In the genomic region with DNA sequence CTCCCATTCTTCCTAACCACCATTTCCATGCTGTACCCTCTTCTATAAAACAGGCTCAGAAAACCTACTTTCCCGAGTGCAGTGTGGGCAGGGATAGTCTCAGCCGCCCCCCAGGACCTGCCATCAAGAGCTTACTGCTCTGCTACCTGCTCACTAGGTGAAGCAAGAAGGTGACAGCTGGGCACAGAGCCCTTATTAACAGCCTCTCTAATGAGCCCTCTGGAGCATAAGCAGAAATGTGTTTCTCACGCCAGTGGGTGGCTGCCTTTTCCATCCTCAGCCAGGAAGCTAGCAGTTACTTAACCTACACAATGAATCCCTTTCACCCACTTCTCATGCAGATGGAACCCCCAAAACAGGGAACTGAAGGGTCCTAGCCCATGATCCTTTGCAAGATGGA, we compare ENCODE assay signal across 25 mouse cellular contexts.
DNase-seq lines count a peak whose midpoint lies in the region; ATAC-seq lines count a peak whose summit lies in the region.
"Had no signal": no experiment of that assay in that cellular context is flagged by ENCODE, and none has a peak within 500 bp of the region (broad histone marks: within the 10 kb centered on the region; RNA-seq: fewer than 3 reads in every experiment).

No protein-coding gene starts in this region.

- no peak for ATAC-seq in forebrain, embryonic 11.5 days (replicated peaks; ENCODE audit: low FRiP score)
- ATAC-seq in forebrain, embryonic 15.5 days (replicated peaks), result no peak
- 0 out of 2 replicates have a peak, but pooled peaks have one; percentile 39 for ATAC-seq in embryonic facial prominence, embryonic 15.5 days (ENCODE audit: insufficient number of reproducible peaks, low FRiP score, low TSS enrichment, low read depth)
- no peak for ATAC-seq in midbrain, embryonic 15.5 days (replicated peaks)
- no peak for ATAC-seq in midbrain, embryonic 11.5 days (ENCODE audit: low FRiP score)
- ATAC-seq: CD4-positive, CD25-positive, alpha-beta regulatory T cell, adult 4 months; forebrain, embryonic 13.5 days; liver, postnatal 0 days had no signal

- H3K4me3 ChIP-seq in forebrain, embryonic 11.5 days (ENCODE audit: low read depth, low read length), result no peak overlapping the region
- no peak overlapping the region for H3K4me3 ChIP-seq in forebrain, embryonic 15.5 days
- H3K4me3 ChIP-seq in embryonic facial prominence, embryonic 15.5 days (replicated peaks), result no peak overlapping the region
- H3K4me3 ChIP-seq in midbrain, embryonic 15.5 days, result no peak overlapping the region
- H3K4me3 ChIP-seq in midbrain, embryonic 11.5 days (ENCODE audit: low read depth, low read length), result no peak overlapping the region
- H3K4me3 ChIP-seq: erythroblast, embryonic 14.5 days; forebrain, embryonic 13.5 days; hindbrain, embryonic 12.5 days; left cerebral cortex, adult 2 months; stomach, embryonic 15.5 days had no signal

- no peaks in the 10 kb centered on the region for H3K4me1 ChIP-seq in forebrain, embryonic 11.5 days (replicated peaks; ENCODE audit: control insufficient read depth, insufficient read depth, low read length)
- no peaks in the 10 kb centered on the region for H3K4me1 ChIP-seq in forebrain, embryonic 15.5 days
- no peaks in the 10 kb centered on the region for H3K4me1 ChIP-seq in embryonic facial prominence, embryonic 15.5 days
- H3K4me1 ChIP-seq in midbrain, embryonic 15.5 days, result no peaks in the 10 kb centered on the region
- H3K4me1 ChIP-seq in midbrain, embryonic 11.5 days (ENCODE audit: control insufficient read depth, insufficient read depth, low read length), result no peaks in the 10 kb centered on the region
- H3K4me1 ChIP-seq: forebrain, embryonic 13.5 days; hindbrain, embryonic 12.5 days; stomach, embryonic 15.5 days had no signal

- no peaks in the 10 kb centered on the region for H3K9me3 ChIP-seq in forebrain, embryonic 11.5 days (ENCODE audit: control insufficient read depth, low read length)
- H3K9me3 ChIP-seq in forebrain, embryonic 15.5 days, result no peaks in the 10 kb centered on the region
- H3K9me3 ChIP-seq in embryonic facial prominence, embryonic 15.5 days (replicated peaks), result no peaks in the 10 kb centered on the region
- no peaks in the 10 kb centered on the region for H3K9me3 ChIP-seq in midbrain, embryonic 15.5 days
- H3K9me3 ChIP-seq in midbrain, embryonic 11.5 days (ENCODE audit: control insufficient read depth, low read length), result no peaks in the 10 kb centered on the region
- H3K9me3 ChIP-seq: forebrain, embryonic 13.5 days; hindbrain, embryonic 12.5 days; stomach, embryonic 15.5 days had no signal

- H3K27ac ChIP-seq in forebrain, embryonic 11.5 days (ENCODE audit: low read depth, low read length), result no peak overlapping the region
- no peak overlapping the region for H3K27ac ChIP-seq in forebrain, embryonic 15.5 days (replicated peaks)
- no peak overlapping the region for H3K27ac ChIP-seq in embryonic facial prominence, embryonic 15.5 days (replicated peaks)
- H3K27ac ChIP-seq in midbrain, embryonic 15.5 days, result no peak overlapping the region
- no peak overlapping the region for H3K27ac ChIP-seq in midbrain, embryonic 11.5 days (ENCODE audit: low read depth, low read length)
- H3K27ac ChIP-seq: forebrain, embryonic 13.5 days; hindbrain, embryonic 12.5 days; left cerebral cortex, adult 2 months; macrophage; stomach, embryonic 15.5 days had no signal

- H3K9ac ChIP-seq in forebrain, embryonic 11.5 days (ENCODE audit: low read length), result no peak overlapping the region
- no peak overlapping the region for H3K9ac ChIP-seq in forebrain, embryonic 15.5 days (replicated peaks)
- H3K9ac ChIP-seq in embryonic facial prominence, embryonic 15.5 days, result no peak overlapping the region
- no peak overlapping the region for H3K9ac ChIP-seq in midbrain, embryonic 15.5 days
- H3K9ac ChIP-seq in midbrain, embryonic 11.5 days (ENCODE audit: low read length), result no peak overlapping the region
- H3K9ac ChIP-seq: forebrain, embryonic 13.5 days; hindbrain, embryonic 12.5 days; liver, postnatal 0 days; stomach, embryonic 15.5 days had no signal

- 75% methylated on average over 3 of the region's 3 CpGs for WGBS in forebrain, embryonic 11.5 days
- WGBS in forebrain, embryonic 15.5 days, result 69% methylated on average over 3 of the region's 3 CpGs
- 76% methylated on average over 3 of the region's 3 CpGs for WGBS in embryonic facial prominence, embryonic 15.5 days
- 80% methylated on average over 3 of the region's 3 CpGs for WGBS in midbrain, embryonic 15.5 days
- 87% methylated on average over 3 of the region's 3 CpGs for WGBS in midbrain, embryonic 11.5 days

- H3K27me3 ChIP-seq in forebrain, embryonic 11.5 days (ENCODE audit: control insufficient read depth, insufficient read depth, low read length), result no peaks in the 10 kb centered on the region
- no peaks in the 10 kb centered on the region for H3K27me3 ChIP-seq in forebrain, embryonic 15.5 days
- no peaks in the 10 kb centered on the region for H3K27me3 ChIP-seq in embryonic facial prominence, embryonic 15.5 days
- no peaks in the 10 kb centered on the region for H3K27me3 ChIP-seq in midbrain, embryonic 15.5 days (replicated peaks)
- H3K27me3 ChIP-seq in midbrain, embryonic 11.5 days (ENCODE audit: control insufficient read depth, insufficient read depth, low read length), result no peaks in the 10 kb centered on the region
- H3K27me3 ChIP-seq: hindbrain, embryonic 12.5 days; stomach, embryonic 15.5 days had no signal

- H3K36me3 ChIP-seq in forebrain, embryonic 11.5 days (ENCODE audit: control insufficient read depth, insufficient read depth, low read length), result no peaks in the 10 kb centered on the region
- no peaks in the 10 kb centered on the region for H3K36me3 ChIP-seq in forebrain, embryonic 15.5 days
- no peaks in the 10 kb centered on the region for H3K36me3 ChIP-seq in embryonic facial prominence, embryonic 15.5 days
- H3K36me3 ChIP-seq in midbrain, embryonic 15.5 days (replicated peaks), result no peaks in the 10 kb centered on the region
- H3K36me3 ChIP-seq in midbrain, embryonic 11.5 days (ENCODE audit: control insufficient read depth, insufficient read depth, low read length), result no peaks in the 10 kb centered on the region
- H3K36me3 ChIP-seq: hindbrain, embryonic 12.5 days; stomach, embryonic 15.5 days had no signal

- peak; percentile 38 for DNase-seq in forebrain, embryonic 11.5 days (ENCODE audit: low spot score)
- DNase-seq in right cerebral cortex, adult 2 months (ENCODE audit: low spot score in 2 of 2), result peak; percentile 25 to 31
- no peak for DNase-seq in right cerebral cortex, adult 18-20 months
- peak; percentile 64 for DNase-seq in cerebellum, adult 9-10 months
- no peak for DNase-seq in midbrain, embryonic 11.5 days (ENCODE audit: low spot score, missing footprints)
- DNase-seq: adrenal gland, postnatal 36 days; gastrocnemius, postnatal 14 days; heart, adult 11 months; kidney, adult 2 months; kidney, postnatal 10 days; liver, postnatal 0 days; right cerebral cortex, postnatal 4 days; thymus, adult 18-20 months; thymus, postnatal 36 days had no signal

- no peak overlapping the region for H3K4me2 ChIP-seq in forebrain, embryonic 11.5 days (ENCODE audit: low read depth, low read length, severe bottlenecking)
- no peak overlapping the region for H3K4me2 ChIP-seq in forebrain, embryonic 15.5 days (replicated peaks)
- no peak overlapping the region for H3K4me2 ChIP-seq in embryonic facial prominence, embryonic 15.5 days (replicated peaks)
- no peak overlapping the region for H3K4me2 ChIP-seq in midbrain, embryonic 15.5 days
- H3K4me2 ChIP-seq in midbrain, embryonic 11.5 days, result no peak overlapping the region
- H3K4me2 ChIP-seq: forebrain, embryonic 13.5 days; hindbrain, embryonic 12.5 days; liver, embryonic 11.5 days; stomach, embryonic 15.5 days had no signal

Comparison
In these comparisons a context has a peak if more than half of its experiments do, and no peak if none do; other contexts are left out.
1. DNase-seq: peak in forebrain, embryonic 11.5 days (single experiment), right cerebral cortex, adult 2 months (2 of 2) and cerebellum, adult 9-10 months (single experiment); none in right cerebral cortex, adult 18-20 months (single experiment) and midbrain, embryonic 11.5 days (single experiment).